Mouse (Mus musculus): Measurements from ENCODE around the gene Plscr4. TPM values are rescaled to one million over a fixed set of nuclear protein-coding genes. Genes with fewer than 3 reads are reported as not detected.

Gene Plscr4
- polyA plus RNA-seq, 1 experiment from 2014 or later: 8.4 TPM

DNA sequence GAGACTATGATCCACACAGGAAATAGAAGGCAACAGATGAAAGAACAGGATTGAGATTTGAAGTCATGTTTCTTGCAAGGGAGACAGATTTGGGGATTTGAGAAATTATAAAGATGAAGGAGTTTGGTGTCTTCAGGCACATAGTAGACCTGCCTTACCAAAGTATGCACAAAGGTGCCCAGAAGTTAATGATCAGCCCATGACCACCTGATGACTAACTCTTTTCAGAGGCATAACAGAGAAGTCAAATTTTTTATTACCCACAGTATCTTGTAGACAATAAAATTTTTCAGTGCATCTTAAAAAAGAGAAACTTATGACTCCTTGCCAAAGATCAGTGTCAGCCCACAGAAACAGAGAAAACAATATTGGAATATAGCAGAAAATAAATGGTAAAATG, 12.6 kb upstream of the Plscr4 start:
- TF ChIP-seq CTCF (IDR thresholded peaks at IDR 0.05; ENCODE audit: low read depth): no peak
- DNase-seq (ENCODE audit: low spot score): no peak

DNA sequence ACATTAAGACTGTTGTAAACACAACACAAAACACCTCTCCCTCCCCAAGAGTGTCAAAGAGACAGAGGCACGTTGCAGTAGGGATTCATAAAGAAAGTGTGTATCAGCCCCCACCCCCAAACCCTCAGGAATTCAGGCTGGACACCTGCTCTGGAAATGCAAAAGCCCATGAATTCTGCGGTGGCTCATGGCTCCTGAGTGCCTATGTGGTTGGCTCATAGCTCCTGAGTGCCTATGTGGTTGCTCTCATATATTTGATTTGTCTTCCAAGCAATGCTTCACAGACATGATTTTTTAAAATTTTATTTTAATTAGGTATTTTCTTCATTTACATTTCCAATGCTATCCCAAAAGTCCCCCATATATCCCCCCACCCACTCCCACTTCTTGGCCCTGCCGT, 568 bp upstream of the Plscr4 start:
- no peak overlapping the region for H3K4me3 ChIP-seq (replicated peaks; ENCODE audit: low read depth, low read length)
- no peaks in the 10 kb centered on the region for H3K36me3 ChIP-seq (ENCODE audit: insufficient read depth, low read length)
- H3K27me3 ChIP-seq (ENCODE audit: insufficient read depth, low read length): no peaks in the 10 kb centered on the region
- H3K9ac ChIP-seq (ENCODE audit: low read depth, low read length): no peak overlapping the region
- ATAC-seq (replicated peaks; ENCODE audit: low FRiP score, low read depth): no peak
- H3K9me3 ChIP-seq (replicated peaks; ENCODE audit: low read length): no peaks in the 10 kb centered on the region
- H3K4me1 ChIP-seq (replicated peaks; ENCODE audit: insufficient read depth, low read length): no peaks in the 10 kb centered on the region
- 77% methylated on average over 3 of the region's 3 CpGs for WGBS
- no peak overlapping the region for H3K4me2 ChIP-seq (ENCODE audit: low read length)
- no peak for DNase-seq (ENCODE audit: low spot score)
- no peak overlapping the region for H3K27ac ChIP-seq
- no peak for TF ChIP-seq CTCF (IDR thresholded peaks at IDR 0.05; ENCODE audit: low read depth)

More for the DNA sequence above, 12.6 kb upstream of the Plscr4 start:
- Histone ChIP-seq H3K9me3 (replicated peaks; ENCODE audit: low read length) (no peaks in the 10 kb centered on the region), H3K9ac (ENCODE audit: low read depth, low read length) (no peak overlapping the region), H3K4me2 (ENCODE audit: low read length) (no peak overlapping the region), H3K4me3 (replicated peaks; ENCODE audit: low read depth, low read length) (no peak overlapping the region), H3K27me3 (ENCODE audit: insufficient read depth, low read length) (no peaks in the 10 kb centered on the region), H3K4me1 (replicated peaks; ENCODE audit: insufficient read depth, low read length) (no peaks in the 10 kb centered on the region), H3K27ac (no peak overlapping the region), H3K36me3 (ENCODE audit: insufficient read depth, low read length) (no peaks in the 10 kb centered on the region)
- ATAC-seq (replicated peaks; ENCODE audit: low FRiP score, low read depth): no peak

DNA sequence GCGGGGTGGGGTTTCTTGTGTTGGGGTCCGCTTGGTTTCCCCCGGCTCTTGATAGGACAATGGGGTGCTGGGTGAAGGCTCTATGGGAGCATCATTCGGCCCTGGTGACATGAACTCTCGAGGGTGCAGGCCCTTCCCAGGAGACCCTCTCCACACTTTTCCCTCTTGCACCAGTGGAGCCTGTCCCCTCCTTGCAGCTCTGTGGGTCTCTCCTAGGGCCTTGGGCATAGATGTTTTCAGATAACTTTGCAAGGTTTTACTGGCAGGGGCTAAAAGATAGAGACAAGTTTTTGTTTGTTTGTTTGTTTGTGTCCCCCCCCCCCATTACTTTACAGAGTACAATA, 858 bp downstream of the Plscr4 start:
- no peak for ATAC-seq (replicated peaks; ENCODE audit: low FRiP score, low read depth)
- H3K27me3 ChIP-seq (ENCODE audit: insufficient read depth, low read length): no peaks in the 10 kb centered on the region
- 3% methylated on average over 5 of the region's 5 CpGs for WGBS
- peak overlapping the region; percentile 81 for H3K4me3 ChIP-seq (replicated peaks; ENCODE audit: low read depth, low read length)
- no peaks in the 10 kb centered on the region for H3K9me3 ChIP-seq (replicated peaks; ENCODE audit: low read length)
- peak overlapping the region; percentile 97 for H3K4me2 ChIP-seq (ENCODE audit: low read length)
- peak overlapping the region; percentile 89 for H3K27ac ChIP-seq
- H3K4me1 ChIP-seq (replicated peaks; ENCODE audit: insufficient read depth, low read length): no peaks in the 10 kb centered on the region
- TF ChIP-seq CTCF (IDR thresholded peaks at IDR 0.05; ENCODE audit: low read depth): no peak
- H3K9ac ChIP-seq (ENCODE audit: low read depth, low read length): peak overlapping the region; percentile 84
- DNase-seq (ENCODE audit: low spot score): no peak
- no peaks in the 10 kb centered on the region for H3K36me3 ChIP-seq (ENCODE audit: insufficient read depth, low read length)

DNA sequence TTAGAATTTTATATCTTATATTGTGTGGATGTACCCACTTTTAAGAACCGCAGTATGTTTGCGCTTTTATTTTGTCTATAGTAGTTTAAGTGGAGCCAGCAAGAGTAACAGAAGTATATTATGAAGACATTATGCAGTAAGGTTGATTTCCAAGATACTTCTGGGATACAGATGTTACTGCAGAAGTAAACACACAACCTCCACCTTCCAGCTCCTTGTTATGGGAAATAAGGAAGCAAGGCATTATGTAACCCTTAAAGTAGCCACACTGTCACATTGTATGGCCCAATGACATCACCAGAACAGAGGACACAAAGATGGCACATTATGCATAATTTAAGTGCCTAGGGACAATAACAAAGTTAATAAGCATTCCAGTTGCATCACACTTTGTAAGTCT, 1.2 kb downstream of the Plscr4 start:
- no peak overlapping the region for H3K9ac ChIP-seq (ENCODE audit: low read depth, low read length)
- 91% methylated on average over 2 of the region's 2 CpGs for WGBS
- no peak for TF ChIP-seq CTCF (IDR thresholded peaks at IDR 0.05; ENCODE audit: low read depth)
- no peaks in the 10 kb centered on the region for H3K27me3 ChIP-seq (ENCODE audit: insufficient read depth, low read length)
- no peak overlapping the region for H3K27ac ChIP-seq
- no peak for DNase-seq (ENCODE audit: low spot score)
- no peaks in the 10 kb centered on the region for H3K9me3 ChIP-seq (replicated peaks; ENCODE audit: low read length)
- no peak for ATAC-seq (replicated peaks; ENCODE audit: low FRiP score, low read depth)
- peak overlapping the region; percentile 97 for H3K4me2 ChIP-seq (ENCODE audit: low read length)
- no peaks in the 10 kb centered on the region for H3K4me1 ChIP-seq (replicated peaks; ENCODE audit: insufficient read depth, low read length)
- no peaks in the 10 kb centered on the region for H3K36me3 ChIP-seq (ENCODE audit: insufficient read depth, low read length)
- peak overlapping the region; percentile 81 for H3K4me3 ChIP-seq (replicated peaks; ENCODE audit: low read depth, low read length)

DNA sequence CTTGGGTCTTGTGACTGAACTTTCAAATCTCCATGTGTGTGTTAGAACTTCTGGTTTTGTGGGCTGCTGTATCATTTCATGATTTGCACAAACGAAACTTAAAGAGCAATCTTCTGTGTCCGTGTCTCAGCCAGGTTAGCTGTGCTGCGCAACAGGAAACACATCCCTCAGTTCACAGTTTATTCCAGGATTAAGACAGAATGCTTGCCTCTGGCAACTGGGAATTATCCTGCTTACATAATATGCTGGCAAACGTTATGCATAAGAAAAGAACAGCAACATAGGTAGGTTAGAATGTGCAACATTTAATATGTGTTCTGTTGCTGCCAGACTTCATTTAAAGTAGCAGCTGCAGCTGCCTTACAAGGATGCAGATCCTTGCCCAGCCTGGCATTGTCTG, 10.6 kb downstream of the Plscr4 start:
- no peak for DNase-seq (ENCODE audit: low spot score)
- 72% methylated on average over 4 of the region's 4 CpGs for WGBS
- Histone ChIP-seq H3K4me2 (ENCODE audit: low read length) (no peak overlapping the region), H3K4me3 (replicated peaks; ENCODE audit: low read depth, low read length) (no peak overlapping the region), H3K9ac (ENCODE audit: low read depth, low read length) (no peak overlapping the region), H3K36me3 (ENCODE audit: insufficient read depth, low read length) (no peaks in the 10 kb centered on the region), H3K27me3 (ENCODE audit: insufficient read depth, low read length) (no peaks in the 10 kb centered on the region), H3K27ac (no peak overlapping the region), H3K4me1 (replicated peaks; ENCODE audit: insufficient read depth, low read length) (no peaks in the 10 kb centered on the region), H3K9me3 (replicated peaks; ENCODE audit: low read length) (no peaks in the 10 kb centered on the region)
- no peak for ATAC-seq (replicated peaks; ENCODE audit: low FRiP score, low read depth)
- TF ChIP-seq CTCF (IDR thresholded peaks at IDR 0.05; ENCODE audit: low read depth): no peak

DNA sequence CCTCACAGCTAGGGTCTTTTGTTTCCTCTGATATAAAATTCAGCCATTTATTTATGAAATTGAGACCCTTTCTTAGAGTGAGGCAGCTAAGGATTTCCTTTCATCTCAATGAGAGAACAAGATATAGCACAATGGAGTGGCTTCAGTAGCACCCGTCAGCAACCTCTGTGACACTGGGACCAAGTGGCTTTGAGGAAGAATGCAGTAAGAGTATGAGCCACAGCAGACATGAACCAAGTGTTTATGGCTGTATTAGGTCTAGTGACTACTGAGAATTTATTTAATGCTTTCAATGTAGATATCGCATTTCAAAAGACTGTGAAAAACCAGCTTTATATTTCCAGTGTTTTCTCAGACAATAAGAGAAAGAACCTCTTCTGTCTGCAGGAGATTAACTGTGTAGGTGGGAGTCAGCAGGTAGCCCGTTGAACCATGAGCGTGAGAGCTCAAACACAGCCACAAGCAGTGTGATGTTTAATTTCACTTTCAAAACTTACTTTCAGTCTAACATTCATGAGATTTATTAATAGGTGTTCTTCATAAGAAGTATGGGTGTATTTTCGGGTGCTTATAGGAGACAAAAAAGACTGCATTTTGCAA, 15.2 kb downstream of the Plscr4 start:
- DNase-seq (ENCODE audit: low spot score) (peak; percentile 69), ATAC-seq (replicated peaks; ENCODE audit: low FRiP score, low read depth) (peak; percentile 29; the same call in 1 of the 2 replicates)
- H3K4me3 ChIP-seq (replicated peaks; ENCODE audit: low read depth, low read length): no peak overlapping the region
- H3K27ac ChIP-seq: no peak overlapping the region
- 57% methylated on average over 5 of the region's 5 CpGs for WGBS
- no peaks in the 10 kb centered on the region for H3K4me1 ChIP-seq (replicated peaks; ENCODE audit: insufficient read depth, low read length)
- no peak overlapping the region for H3K9ac ChIP-seq (ENCODE audit: low read depth, low read length)
- H3K27me3 ChIP-seq (ENCODE audit: insufficient read depth, low read length): no peaks in the 10 kb centered on the region
- H3K4me2 ChIP-seq (ENCODE audit: low read length): no peak overlapping the region
- no peaks in the 10 kb centered on the region for H3K36me3 ChIP-seq (ENCODE audit: insufficient read depth, low read length)
- no peaks in the 10 kb centered on the region for H3K9me3 ChIP-seq (replicated peaks; ENCODE audit: low read length)
- TF ChIP-seq CTCF (IDR thresholded peaks at IDR 0.05; ENCODE audit: low read depth): no peak

DNA sequence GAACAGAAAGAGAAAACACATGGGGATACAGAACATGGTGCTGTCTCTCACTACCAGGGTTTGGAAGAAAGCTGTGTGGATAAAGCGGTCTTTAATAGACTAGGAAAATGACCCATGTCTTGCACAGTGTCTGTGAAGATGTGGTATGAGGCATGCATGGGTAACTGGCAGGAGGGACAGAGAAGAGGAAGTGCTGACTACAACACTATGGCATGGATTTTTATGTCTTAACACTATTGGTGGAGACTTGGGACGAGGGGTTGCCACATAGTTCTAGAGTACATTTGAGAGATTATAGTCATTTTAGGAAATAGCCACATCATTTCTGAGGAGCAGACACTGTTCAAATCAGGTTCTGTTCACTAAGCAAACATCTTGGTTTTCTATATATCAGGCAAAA, 16.0 kb downstream of the Plscr4 start:
- H3K4me3 ChIP-seq (replicated peaks; ENCODE audit: low read depth, low read length): no peak overlapping the region
- no peak overlapping the region for H3K9ac ChIP-seq (ENCODE audit: low read depth, low read length)
- H3K36me3 ChIP-seq (ENCODE audit: insufficient read depth, low read length): no peaks in the 10 kb centered on the region
- no peaks in the 10 kb centered on the region for H3K4me1 ChIP-seq (replicated peaks; ENCODE audit: insufficient read depth, low read length)
- no peak overlapping the region for H3K27ac ChIP-seq
- ATAC-seq (replicated peaks; ENCODE audit: low FRiP score, low read depth) (no peak), DNase-seq (ENCODE audit: low spot score) (no peak)
- no peaks in the 10 kb centered on the region for H3K27me3 ChIP-seq (ENCODE audit: insufficient read depth, low read length)
- H3K9me3 ChIP-seq (replicated peaks; ENCODE audit: low read length): no peaks in the 10 kb centered on the region
- TF ChIP-seq CTCF (IDR thresholded peaks at IDR 0.05; ENCODE audit: low read depth): no peak
- H3K4me2 ChIP-seq (ENCODE audit: low read length): no peak overlapping the region
- 96% methylated on average over 2 of the region's 2 CpGs for whole genome bisulfite sequencing

All from kidney, postnatal 0 days (tissue).